Mouse (Mus musculus) kidney, adult 2 months (tissue): Measurements from ENCODE around the gene Pcsk5.

Experiments used
- CTCF ChIP-seq: fragments of 200-500 bp; conservative IDR thresholded peaks from 2 replicates; pipeline ENCODE4 v1.5.1; 2011; ENCODE audit warnings: low read depth, mild to moderate bottlenecking, control low read depth, low read length, moderate library complexity, mixed read lengths; ENCODE audit not compliant: insufficient read depth, insufficient read length
- POLR2A ChIP-seq: fragments of 200-500 bp; IDR thresholded peaks from one replicate; pipeline ENCODE4 v1.6.1; 2011; ENCODE audit warnings: low read depth, low read length, control low read depth

- TF ChIP-seq CTCF (no peak), POLR2A (no peak)
These were observed 120.4 kb downstream of the Pcsk5 start for GRCm38 (mm10) chr19:17717066-17717465.
